Mouse (Mus musculus) testis, postnatal 10 days (tissue): Measurements from ENCODE around the gene Nelfcd.

ENCODE experiments used
- DNase-seq: peaks from one replicate; pipeline ENCODE4 v3.0.0; 2021; ENCODE audit warnings: low spot score

Gene Nelfcd

GRCm38 (mm10) chr2:174415731-174416310, at the start of gene Nelfcd:
Nelfcd (plus strand) TSS chr2:174415804.
- DNase-seq, result peak; percentile 97

- DNase-seq, result no peak
Measured at GRCm38 (mm10) chr2:174366571-174366970, 49.0 kb upstream of the Nelfcd start.

GRCm38 (mm10) chr2:174381021-174381420, 34.6 kb upstream of the Nelfcd start:
- DNase-seq, result no peak

GRCm38 (mm10) chr2:174391936-174392335, 23.7 kb upstream of the Nelfcd start:
- DNase-seq, result no peak

GRCm38 (mm10) chr2:174392554-174392953, 23.1 kb upstream of the Nelfcd start:
- no peak for DNase-seq

GRCm38 (mm10) chr2:174393383-174393782, 22.2 kb upstream of the Nelfcd start:
- DNase-seq, result no peak

GRCm38 (mm10) chr2:174396643-174397042, 19.0 kb upstream of the Nelfcd start:
- no peak for DNase-seq

- no peak for DNase-seq
Measured at GRCm38 (mm10) chr2:174397065-174397464, 18.5 kb upstream of the Nelfcd start.

- no peak for DNase-seq
Measured at GRCm38 (mm10) chr2:174397881-174398280, 17.7 kb upstream of the Nelfcd start.

- DNase-seq, result no peak
Measured at GRCm38 (mm10) chr2:174400396-174400795, 15.2 kb upstream of the Nelfcd start.

- DNase-seq, result no peak
Measured at GRCm38 (mm10) chr2:174410222-174410621, 5.4 kb upstream of the Nelfcd start.

- DNase-seq, result no peak
Measured at GRCm38 (mm10) chr2:174413127-174413526, 2.5 kb upstream of the Nelfcd start.

GRCm38 (mm10) chr2:174415001-174415730, 438 bp upstream of the Nelfcd start:
- DNase-seq, result no peak

- no peak for DNase-seq
Measured at GRCm38 (mm10) chr2:174421107-174421506, 5.5 kb downstream of the Nelfcd start.

- DNase-seq, result no peak
Measured at GRCm38 (mm10) chr2:174424301-174425085, 8.9 kb downstream of the Nelfcd start.

GRCm38 (mm10) chr2:174426856-174427255, 11.3 kb downstream of the Nelfcd start:
- DNase-seq, result no peak

GRCm38 (mm10) chr2:174428076-174428835, 12.7 kb downstream of the Nelfcd start:
- no peak for DNase-seq

- DNase-seq, result no peak
Measured at GRCm38 (mm10) chr2:174428996-174429591, 13.5 kb downstream of the Nelfcd start.

GRCm38 (mm10) chr2:174434943-174435342, 19.3 kb downstream of the Nelfcd start:
- DNase-seq, result no peak

GRCm38 (mm10) chr2:174436076-174436701, 20.6 kb downstream of the Nelfcd start:
- DNase-seq, result no peak
